Mouse (Mus musculus): ENCODE measurements around the gene Eif2b3. TPM values are rescaled to one million over a fixed set of nuclear protein-coding genes. Genes with fewer than 3 reads are reported as not detected.

Gene Eif2b3
- total RNA-seq (2021): 10 to 100 TPM; 18.7 to 18.9 TPM

GRCm38 (mm10) chr4:117019206-117020134 lies at the start of gene Eif2b3:
Gene Eif2b3, plus strand, starts transcription at chr4:117019402.
- DNase-seq: peak; percentile 90 to 91

GRCm38 (mm10) chr4:116976503-116976902 lies 42.7 kb upstream of the Eif2b3 start:
- DNase-seq: no peak

GRCm38 (mm10) chr4:116985681-116986080 lies 33.5 kb upstream of the Eif2b3 start:
- DNase-seq: no peak

GRCm38 (mm10) chr4:116986400-116987121 lies 32.6 kb upstream of the Eif2b3 start:
- DNase-seq: peak; percentile 68 to 74

- no peak for DNase-seq
Observed at GRCm38 (mm10) chr4:116987122-116987456, 32.1 kb upstream of the Eif2b3 start.

DNA sequence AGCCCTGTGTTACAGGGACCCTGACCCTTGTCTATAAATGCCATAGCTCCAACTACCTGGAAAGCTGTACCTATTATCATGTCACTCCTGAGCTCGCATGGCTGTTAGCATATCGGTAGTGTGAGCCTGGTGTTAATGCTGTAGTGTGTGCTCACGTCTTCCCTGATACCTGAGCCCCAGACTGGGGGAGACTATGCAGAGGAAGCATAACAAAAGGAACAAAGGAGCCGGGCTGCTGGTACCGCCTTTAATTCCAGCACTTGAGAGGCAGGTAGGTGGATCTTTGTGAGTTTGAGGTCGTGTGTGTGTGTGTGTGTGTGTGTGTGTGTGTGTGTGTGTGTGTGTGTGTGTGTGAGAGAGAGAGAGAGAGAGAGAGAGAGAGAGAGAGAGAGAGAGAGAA lies 29.5 kb upstream of the Eif2b3 start:
- no peak for DNase-seq

DNA sequence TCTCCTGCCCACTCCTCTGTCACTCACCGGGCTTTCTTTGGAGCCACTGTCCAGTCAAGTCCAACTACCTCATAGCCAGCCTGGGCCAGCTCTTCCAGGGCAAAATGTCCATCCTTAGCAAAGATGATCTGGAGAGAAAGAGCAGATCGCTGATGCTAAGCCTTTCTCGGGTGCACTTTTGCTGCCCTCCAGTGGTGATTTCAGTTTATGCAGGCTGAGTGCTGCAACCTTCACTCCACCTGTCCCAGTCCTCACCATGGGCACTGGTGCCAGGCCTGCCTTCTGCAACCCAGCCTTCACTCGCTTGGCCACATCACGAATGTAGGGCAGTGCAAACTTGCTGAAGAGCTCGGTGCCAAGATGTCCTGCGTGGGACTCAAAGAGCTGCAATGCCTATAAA lies 27.8 kb upstream of the Eif2b3 start:
- peak; percentile 77 to 82 for DNase-seq

- peak; percentile 94 for DNase-seq
Observed at GRCm38 (mm10) chr4:116993672-116994621, 25.3 kb upstream of the Eif2b3 start, which contains the start of gene Urod. Gene Urod, minus strand, starts transcription at chr4:116994413.

DNA sequence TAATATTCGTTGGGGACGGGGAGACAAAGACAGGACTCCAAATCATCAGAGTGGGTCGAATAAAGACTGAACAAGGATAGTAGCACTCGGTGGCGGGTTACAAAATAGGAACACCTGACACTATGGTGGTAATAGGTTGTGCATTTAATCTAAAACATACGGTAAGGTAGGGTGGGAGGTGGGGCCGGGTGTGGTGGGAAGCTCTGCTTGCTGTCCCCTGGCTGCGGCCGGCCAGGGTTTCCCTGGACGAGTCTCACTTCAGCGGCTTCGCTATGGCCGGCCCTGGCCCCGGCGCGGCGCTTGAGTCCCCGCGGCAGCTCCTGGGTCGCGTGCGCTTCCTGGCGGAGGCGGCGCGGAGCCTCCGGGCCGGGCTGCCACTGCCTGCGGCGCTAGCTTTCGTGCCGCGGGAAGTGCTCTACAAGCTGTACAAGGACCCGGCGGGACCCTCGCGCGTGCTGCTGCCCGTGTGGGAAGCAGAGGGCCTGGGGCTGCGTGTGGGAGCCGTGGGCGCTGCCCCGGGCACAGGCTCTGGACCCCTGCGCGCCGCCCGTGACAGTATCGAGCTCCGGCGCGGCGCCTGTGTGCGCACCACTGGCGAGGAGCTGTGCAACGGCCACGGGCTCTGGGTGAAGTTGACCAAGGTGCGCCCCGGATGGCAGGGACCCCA lies 23.9 kb upstream of the Eif2b3 start, which contains the start of gene Hectd3:
TSS of gene Hectd3 (plus strand) at position 187 of the 667 bp plus-strand sequence.
- peak; percentile 42 for DNase-seq

- DNase-seq: no peak
Observed at GRCm38 (mm10) chr4:116995798-116996135, 23.4 kb upstream of the Eif2b3 start.

- DNase-seq: no peak
Observed at GRCm38 (mm10) chr4:116999513-117000154, 19.6 kb upstream of the Eif2b3 start.

DNA sequence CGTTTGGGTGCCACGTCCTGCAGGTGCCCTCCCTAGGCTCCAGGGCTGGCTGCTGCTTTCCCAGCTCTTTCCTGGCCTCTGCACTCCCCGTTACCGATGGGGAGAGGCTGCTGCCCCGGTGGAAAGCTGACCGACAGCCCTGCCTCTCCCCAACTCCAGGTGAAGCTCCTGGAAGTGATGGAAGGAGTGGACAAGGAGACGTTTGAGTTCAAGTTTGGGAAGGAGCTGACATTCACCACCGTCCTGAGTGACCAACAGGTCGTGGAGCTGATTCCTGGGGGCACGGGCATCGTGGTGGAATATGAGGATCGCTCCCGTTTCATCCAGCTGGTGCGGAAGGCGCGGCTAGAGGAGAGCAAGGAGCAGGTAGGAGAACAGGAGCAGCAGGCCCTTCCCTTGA lies 17.2 kb upstream of the Eif2b3 start:
- DNase-seq: no peak

DNA sequence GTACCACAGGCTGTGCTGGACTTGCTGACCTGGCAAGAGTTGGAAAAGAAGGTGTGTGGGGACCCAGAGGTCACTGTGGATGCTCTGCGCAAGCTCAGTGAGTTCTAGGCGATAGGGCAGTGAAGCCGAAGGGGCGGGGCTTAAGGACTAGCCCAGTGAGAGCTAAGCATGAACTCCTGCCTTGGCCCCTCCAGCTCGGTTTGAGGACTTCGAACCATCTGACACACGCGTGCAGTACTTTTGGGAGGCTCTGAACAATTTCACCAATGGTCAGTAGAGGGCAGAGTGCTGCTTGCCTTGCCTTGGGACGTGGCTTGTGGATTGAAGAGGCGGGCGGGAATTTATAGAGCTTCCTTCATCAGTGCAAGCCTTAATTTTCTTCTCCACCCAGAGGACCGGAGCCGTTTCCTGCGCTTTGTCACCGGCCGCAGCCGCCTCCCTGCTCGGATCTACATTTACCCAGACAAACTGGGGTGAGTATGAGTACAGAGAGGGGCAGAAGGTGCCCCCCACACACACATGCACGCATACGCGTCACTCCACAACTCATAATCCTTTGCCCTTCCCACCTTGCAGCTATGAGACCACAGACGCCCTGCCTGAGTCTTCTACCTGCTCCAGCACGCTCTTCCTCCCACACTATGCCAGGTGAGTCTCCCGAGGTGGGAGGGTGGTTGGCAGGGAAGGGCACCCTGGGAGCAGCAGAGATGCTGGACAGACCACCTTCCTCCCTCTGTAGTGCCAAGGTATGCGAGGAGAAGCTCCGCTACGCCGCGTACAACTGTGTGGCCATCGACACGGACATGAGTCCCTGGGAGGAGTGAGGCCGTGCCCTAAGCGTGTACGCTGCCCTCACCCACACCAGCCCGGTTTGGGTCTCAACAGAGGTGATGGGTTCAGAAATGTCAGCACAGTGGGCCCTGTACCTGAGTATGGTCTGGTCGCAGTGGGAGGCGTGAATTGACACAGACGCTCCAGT lies 16.4 kb upstream of the Eif2b3 start:
- peak in 1 of 2 experiments; percentile 34 for DNase-seq

- DNase-seq: no peak
Observed at GRCm38 (mm10) chr4:117004649-117005048, 14.6 kb upstream of the Eif2b3 start.

GRCm38 (mm10) chr4:117005611-117006400 lies 13.4 kb upstream of the Eif2b3 start:
- no peak for DNase-seq

DNA sequence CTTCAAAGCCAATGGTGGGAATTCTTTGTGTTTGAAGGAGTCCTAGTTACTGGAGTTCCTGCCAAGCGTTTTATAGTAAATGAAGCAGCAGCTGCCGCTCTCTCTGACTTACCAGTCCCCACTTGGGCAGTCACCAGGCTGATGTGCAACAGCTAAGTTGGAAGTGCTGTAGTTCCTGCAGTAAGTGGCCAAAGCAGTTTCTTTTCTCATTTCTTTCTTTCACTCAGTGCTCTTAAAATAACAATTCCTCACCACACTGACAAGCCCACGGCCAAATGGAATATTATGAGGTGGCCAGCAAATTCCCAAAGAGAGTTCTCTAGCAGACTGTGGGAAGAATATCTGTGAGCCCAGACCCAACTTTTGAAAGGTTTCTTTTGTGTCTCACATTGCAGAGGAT lies 12.1 kb upstream of the Eif2b3 start:
- DNase-seq: no peak

- DNase-seq: no peak
Observed at GRCm38 (mm10) chr4:117010231-117010630, 9.0 kb upstream of the Eif2b3 start.

DNA sequence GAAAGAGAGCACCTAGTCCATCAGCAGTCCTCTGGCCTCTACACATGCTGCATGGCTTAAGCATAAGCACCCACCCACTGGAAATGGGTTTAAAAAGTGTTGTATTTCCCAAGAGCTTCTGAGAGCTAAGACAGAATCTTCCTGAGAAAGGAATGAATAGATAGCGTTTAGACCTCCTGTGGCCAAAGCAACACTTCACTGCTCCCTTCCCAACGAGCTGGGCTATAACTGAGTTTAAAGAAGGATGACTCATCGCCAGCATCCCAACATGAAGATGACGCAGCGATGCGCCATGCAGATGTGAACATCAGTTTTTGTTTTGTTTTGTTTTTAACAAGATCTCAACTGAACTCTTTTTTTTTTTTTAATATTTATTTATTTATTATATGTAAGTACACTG lies 5.6 kb upstream of the Eif2b3 start:
- no peak for DNase-seq

DNA sequence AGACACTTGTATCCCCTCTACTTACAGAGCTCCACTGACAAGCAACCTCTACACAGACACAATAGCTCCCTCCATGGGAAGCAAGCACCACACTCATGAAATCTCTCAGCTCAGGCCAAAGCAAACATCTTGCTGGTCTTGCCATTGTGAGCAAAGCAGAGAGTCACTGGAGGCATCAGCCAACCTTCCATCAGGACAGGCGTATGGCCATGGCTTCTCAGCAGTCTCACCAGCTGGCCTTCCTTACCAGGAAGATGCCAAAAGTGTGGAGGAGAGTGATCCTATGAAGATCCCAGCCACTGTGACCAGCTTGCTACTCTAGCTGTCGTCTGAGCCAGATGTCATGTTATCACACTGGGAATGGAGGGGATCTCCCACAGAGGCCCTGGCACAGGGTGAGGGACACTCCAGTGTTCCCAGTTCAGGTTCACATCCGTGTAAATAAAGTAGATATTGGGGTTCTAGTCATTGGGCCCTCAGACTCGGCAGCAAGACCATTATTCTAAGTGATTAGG lies 4.2 kb upstream of the Eif2b3 start:
- no peak for DNase-seq

Measured in layer of hippocampus, postnatal 36 days (tissue).